Mouse (Mus musculus) midbrain, embryonic 14.5 days (tissue): ENCODE results near the gene Naa25. TPM values are rescaled to one million over a fixed set of nuclear protein-coding genes. Genes with fewer than 3 reads are reported as not detected.

ENCODE experiments used
- ATAC-seq: fragments of 200-750 bp; cut with Nextera tagmentation; 2 replicates; pipeline ENCODE4 v1.8.0; 2017; ENCODE audit warnings: moderate number of reproducible peaks, moderate library complexity; ENCODE audit not compliant: low FRiP score, low TSS enrichment
- DNase-seq: peaks from one replicate; pipeline ENCODE4 v3.0.0-alpha.2; 2015
- H3K27ac ChIP-seq: fragments of 300-500 bp; sonication (generic); replicated peaks from 2 replicates; pipeline ENCODE4 v1.5.1; 2014; ENCODE audit warnings: mild to moderate bottlenecking, low read depth, low read length, moderate library complexity
- H3K27me3 ChIP-seq: fragments of 300-500 bp; sonication (generic); 2 replicates; pipeline ENCODE4 v1.6.1; 2014; ENCODE audit warnings: low read length, control low read depth, mixed read lengths; ENCODE audit not compliant: control insufficient read depth, insufficient read depth
- H3K36me3 ChIP-seq: fragments of 300-500 bp; sonication (generic); 2 replicates; pipeline ENCODE4 v1.6.1; 2014; ENCODE audit warnings: low read length, control low read depth; ENCODE audit not compliant: control insufficient read depth, insufficient read depth
- H3K4me1 ChIP-seq: fragments of 300-500 bp; sonication (generic); 2 replicates; pipeline ENCODE4 v1.6.1; 2014; ENCODE audit warnings: mild to moderate bottlenecking, antibody characterized with exemption, low read length, control low read depth; ENCODE audit not compliant: control insufficient read depth, insufficient read depth
- H3K4me2 ChIP-seq: fragments of 300-500 bp; sonication (generic); 2 replicates; pipeline ENCODE4 v1.6.1; 2014; ENCODE audit warnings: mild to moderate bottlenecking, low read length, moderate library complexity
- H3K4me3 ChIP-seq: fragments of 300-500 bp; sonication (generic); replicated peaks from 2 replicates; pipeline ENCODE4 v1.5.1; 2014; ENCODE audit warnings: low read depth, low read length
- H3K9ac ChIP-seq: fragments of 300-500 bp; sonication (generic); replicated peaks from 2 replicates; pipeline ENCODE4 v1.6.1; 2014; ENCODE audit warnings: mild to moderate bottlenecking, low read length, moderate library complexity
- H3K9me3 ChIP-seq: fragments of 300-500 bp; sonication (generic); 2 replicates; pipeline ENCODE4 v1.6.1; 2016; ENCODE audit warnings: low read length, control low read depth, mixed read lengths; ENCODE audit not compliant: control insufficient read depth
- WGBS: fragments of 180-500 bp; shearing (Covaris S2); extraction: QIAGEN DNeasy Blood & Tissue Kit; methylation state at CpG from one replicate; pipeline ENCODE4 v1.1.7; 2014; 5-methylcytosine and 5-hydroxymethylcytosine counted together
- polyA plus RNA-seq: library from polyadenylated mRNA; unstranded; fragments of >200 nt; fragmentation: Nextera tagmentation; extraction: Ambion mirVana; gene quantifications from 2 replicates; pipeline ENCODE4 v1.2.1, GENCODE M21; 2014

Naa25 gene
- polyA plus RNA-seq, 1 experiment from 2014 or later: 60.7 TPM

GRCm38 (mm10) chr5:121399540-121399939 is 1.8 kb downstream of the Naa25 start:
- no peaks in the 10 kb centered on the region for H3K9me3 ChIP-seq
- H3K36me3 ChIP-seq: peaks cover 12% of the 10 kb centered on the region; the same call in 1 of the 2 replicates
- no peak overlapping the region for H3K27ac ChIP-seq
- H3K27me3 ChIP-seq: no peaks in the 10 kb centered on the region
- 0 out of 2 replicates have a peak overlapping the region, but pooled peaks have one; percentile 96 for H3K4me3 ChIP-seq
- H3K9ac ChIP-seq: no peak overlapping the region
- ATAC-seq: no peak
- H3K4me2 ChIP-seq: peak overlapping the region; percentile 90; the same call in 1 of the 2 replicates
- peaks cover 8% of the 10 kb centered on the region for H3K4me1 ChIP-seq
- DNase-seq: no peak
- 91% methylated on average over 5 of the region's 5 CpGs for WGBS

DNA sequence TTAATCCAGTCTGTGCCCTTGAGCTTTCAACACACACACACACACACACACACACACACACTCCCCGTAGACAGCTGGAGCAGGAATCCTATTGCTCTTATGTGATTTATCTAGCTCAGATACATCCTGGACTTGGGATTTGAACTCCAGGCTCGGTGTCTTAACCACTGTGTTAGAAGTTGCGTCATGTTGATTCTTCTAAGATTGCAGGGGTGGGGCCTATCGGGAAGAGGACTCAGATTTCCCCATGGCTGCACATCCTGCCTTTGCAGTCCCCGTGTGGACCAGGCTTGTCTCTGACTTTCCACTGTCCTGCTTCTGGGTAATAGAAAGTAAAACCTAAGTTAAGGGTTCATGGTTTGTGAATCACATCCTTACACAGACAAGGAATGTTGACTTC is 2.3 kb downstream of the Naa25 start:
- H3K27me3 ChIP-seq: no peaks in the 10 kb centered on the region
- H3K9me3 ChIP-seq: no peaks in the 10 kb centered on the region
- no peak overlapping the region for H3K27ac ChIP-seq
- H3K4me3 ChIP-seq: no peak overlapping the region
- no peak overlapping the region for H3K4me2 ChIP-seq
- no peak overlapping the region for H3K9ac ChIP-seq
- peaks cover 12% of the 10 kb centered on the region; the same call in 1 of the 2 replicates for H3K36me3 ChIP-seq
- no peak for ATAC-seq
- peaks cover 8% of the 10 kb centered on the region for H3K4me1 ChIP-seq
- 82% methylated on average over 5 of the region's 5 CpGs for WGBS
- no peak for DNase-seq

DNA sequence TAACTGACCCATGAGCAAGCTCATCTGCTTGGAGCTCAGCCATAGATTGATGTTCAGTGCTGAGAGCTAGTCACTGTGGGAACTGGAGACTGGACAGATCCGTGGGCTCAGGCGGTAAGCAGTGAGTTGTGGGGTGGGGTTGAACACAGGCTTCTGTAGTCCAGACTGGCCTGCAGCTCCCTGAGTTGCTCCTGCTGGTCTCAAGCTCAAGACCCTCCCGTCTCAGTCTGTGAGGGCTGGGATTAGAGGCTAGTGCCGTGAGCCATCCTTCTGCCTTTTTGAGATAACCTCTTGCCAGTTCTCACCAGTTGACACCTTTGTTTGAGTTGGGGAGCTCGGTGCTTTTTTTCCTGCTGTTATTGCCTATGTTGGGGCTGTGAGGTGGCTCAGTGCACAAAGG is 3.1 kb downstream of the Naa25 start:
- no peak for ATAC-seq

DNA sequence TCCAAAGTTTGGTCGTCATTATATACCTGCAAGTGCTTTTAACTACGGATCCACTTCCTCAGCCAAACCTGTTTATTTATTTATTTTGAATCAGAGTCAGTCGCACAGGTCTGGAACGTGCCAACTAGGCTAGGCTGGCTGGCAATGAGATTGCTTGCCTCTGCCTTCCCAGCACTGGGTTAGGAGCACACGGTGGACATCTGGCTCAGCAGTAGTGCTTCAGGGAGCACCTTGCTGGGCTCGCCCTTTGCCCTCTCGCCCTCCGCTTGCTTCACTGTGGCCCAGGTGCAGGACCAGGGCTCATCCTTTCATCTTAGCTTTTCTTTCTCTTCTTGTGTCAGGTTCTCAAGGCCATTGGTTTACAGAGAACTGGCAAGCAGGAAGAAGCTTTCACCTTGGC is 10.1 kb downstream of the Naa25 start:
- no peak overlapping the region for H3K4me2 ChIP-seq
- no peaks in the 10 kb centered on the region for H3K27me3 ChIP-seq
- ATAC-seq: no peak
- H3K4me3 ChIP-seq: no peak overlapping the region
- no peak overlapping the region for H3K9ac ChIP-seq
- 95% methylated on average over 8 of the region's 8 CpGs for WGBS
- no peak overlapping the region for H3K27ac ChIP-seq
- no peaks in the 10 kb centered on the region for H3K4me1 ChIP-seq
- H3K36me3 ChIP-seq: peaks cover 54% of the 10 kb centered on the region
- DNase-seq: no peak
- H3K9me3 ChIP-seq: no peaks in the 10 kb centered on the region

More for the DNA sequence above, 3.1 kb downstream of the Naa25 start:
- Histone ChIP-seq H3K9ac (no peak overlapping the region), H3K4me2 (no peak overlapping the region), H3K9me3 (no peaks in the 10 kb centered on the region), H3K4me3 (no peak overlapping the region), H3K27ac (no peak overlapping the region), H3K27me3 (no peaks in the 10 kb centered on the region), H3K4me1 (peaks cover 8% of the 10 kb centered on the region), H3K36me3 (peaks cover 12% of the 10 kb centered on the region; the same call in 1 of the 2 replicates)
- no peak for DNase-seq
- 87% methylated on average over 5 of the region's 5 CpGs for WGBS

DNA sequence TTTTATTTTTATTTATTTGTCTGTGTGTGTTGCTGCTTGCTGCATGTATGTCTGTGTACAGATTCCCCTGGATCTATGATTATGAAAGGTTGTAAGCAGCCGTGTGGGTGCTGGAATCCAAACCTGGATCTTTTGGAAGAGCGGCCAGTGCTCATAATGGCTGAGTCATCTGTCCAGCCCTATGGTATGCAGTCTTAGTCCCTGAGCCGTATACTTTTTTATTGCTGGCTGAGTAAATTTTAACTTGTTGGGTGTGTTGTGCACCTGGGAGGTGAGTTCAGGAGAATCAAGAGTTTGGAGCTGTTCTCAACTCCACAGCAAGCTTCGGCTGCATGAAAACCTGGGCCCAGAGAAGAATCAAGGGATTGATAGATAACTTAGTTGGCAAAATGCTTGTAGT is 13.2 kb downstream of the Naa25 start:
- ATAC-seq (no peak), DNase-seq (no peak)
- Histone ChIP-seq H3K9me3 (no peaks in the 10 kb centered on the region), H3K36me3 (peaks cover 79% of the 10 kb centered on the region), H3K27ac (no peak overlapping the region), H3K4me2 (no peak overlapping the region), H3K27me3 (no peaks in the 10 kb centered on the region), H3K4me1 (no peaks in the 10 kb centered on the region), H3K9ac (no peak overlapping the region), H3K4me3 (no peak overlapping the region)
- WGBS: 96% methylated on average over 4 of the region's 4 CpGs

- H3K36me3 ChIP-seq: peaks cover 93% of the 10 kb centered on the region
- H3K9me3 ChIP-seq: no peaks in the 10 kb centered on the region
- H3K27ac ChIP-seq: no peak overlapping the region
- H3K9ac ChIP-seq: no peak overlapping the region
- no peaks in the 10 kb centered on the region for H3K4me1 ChIP-seq
- WGBS: 93% methylated on average over 9 of the region's 9 CpGs
- H3K4me3 ChIP-seq: no peak overlapping the region
- no peaks in the 10 kb centered on the region for H3K27me3 ChIP-seq
- ATAC-seq (no peak), DNase-seq (no peak)
- no peak overlapping the region for H3K4me2 ChIP-seq
These were observed 23.0 kb downstream of the Naa25 start for GRCm38 (mm10) chr5:121420721-121421120.

DNA sequence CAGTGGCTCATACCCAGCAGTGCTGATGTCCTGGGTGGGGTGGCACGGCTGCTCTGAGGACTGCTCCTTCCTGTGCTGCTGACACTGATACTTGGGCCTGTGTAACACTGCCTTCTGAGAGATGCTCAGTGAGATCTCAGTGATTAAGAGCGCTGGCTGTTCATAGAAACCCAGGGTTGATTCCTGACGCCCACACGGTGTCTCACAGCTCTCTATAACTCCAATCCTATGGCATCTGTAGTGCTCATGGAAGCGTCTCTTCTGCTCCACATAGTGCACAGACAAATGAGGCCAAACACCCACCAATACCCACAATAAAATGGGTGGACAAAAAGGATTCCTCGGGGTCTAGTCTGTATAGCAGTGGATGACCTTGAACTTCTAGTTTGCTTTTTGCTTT is 25.1 kb downstream of the Naa25 start:
- Histone ChIP-seq H3K9me3 (no peaks in the 10 kb centered on the region), H3K4me2 (no peak overlapping the region), H3K4me1 (no peaks in the 10 kb centered on the region), H3K36me3 (peaks cover 93% of the 10 kb centered on the region), H3K4me3 (no peak overlapping the region), H3K9ac (no peak overlapping the region), H3K27ac (no peak overlapping the region), H3K27me3 (no peaks in the 10 kb centered on the region)
- 94% methylated on average over 6 of the region's 6 CpGs for WGBS
- DNase-seq (no peak), ATAC-seq (no peak)

DNA sequence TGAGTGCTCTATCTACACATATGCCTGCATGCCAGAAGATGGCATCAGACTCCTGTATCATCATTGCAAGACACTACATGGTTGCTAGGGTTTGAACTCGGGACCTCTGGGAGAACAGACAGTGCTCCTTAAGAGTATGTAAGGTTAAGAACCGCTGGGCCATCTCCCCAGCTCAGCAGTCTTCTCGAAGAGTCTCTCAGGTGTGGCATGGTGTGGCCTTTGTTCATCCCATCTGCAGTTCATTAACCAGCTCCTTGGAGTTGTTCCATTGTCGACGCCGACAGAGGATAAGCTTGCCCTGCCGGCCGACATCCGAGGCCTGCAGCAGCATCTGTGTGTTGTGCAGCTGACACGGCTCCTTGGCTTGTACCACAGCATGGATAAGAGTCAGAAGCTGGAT is 25.6 kb downstream of the Naa25 start:
- H3K36me3 ChIP-seq: peaks cover 93% of the 10 kb centered on the region
- H3K4me1 ChIP-seq: no peaks in the 10 kb centered on the region
- H3K4me3 ChIP-seq: no peak overlapping the region
- H3K27ac ChIP-seq: no peak overlapping the region
- H3K9me3 ChIP-seq: no peaks in the 10 kb centered on the region
- DNase-seq (no peak), ATAC-seq (no peak)
- no peak overlapping the region for H3K9ac ChIP-seq
- 95% methylated on average over 10 of the region's 10 CpGs for WGBS
- no peaks in the 10 kb centered on the region for H3K27me3 ChIP-seq
- no peak overlapping the region for H3K4me2 ChIP-seq

DNA sequence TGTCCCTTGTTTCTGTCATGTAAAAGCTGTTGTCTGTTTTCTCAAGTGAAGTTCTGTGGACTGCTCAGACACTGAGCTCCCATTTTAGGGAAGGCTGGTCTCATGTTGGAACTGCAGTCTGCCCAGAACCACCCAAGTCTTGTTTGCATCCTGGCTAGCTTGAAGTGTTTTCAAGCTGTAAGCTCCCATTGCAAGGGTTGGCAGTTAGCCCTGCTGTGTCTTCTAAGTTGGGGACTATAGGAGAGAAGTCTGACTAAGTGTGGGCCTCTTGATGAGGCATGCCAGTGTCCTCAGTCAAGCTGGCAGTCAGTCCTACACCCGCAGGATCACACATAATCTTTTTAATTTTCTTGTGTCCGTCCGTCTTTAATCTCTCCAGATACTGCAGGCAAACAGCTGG is 31.2 kb downstream of the Naa25 start:
- peaks cover 99% of the 10 kb centered on the region for H3K36me3 ChIP-seq
- no peak overlapping the region for H3K9ac ChIP-seq
- no peak overlapping the region for H3K27ac ChIP-seq
- H3K27me3 ChIP-seq: no peaks in the 10 kb centered on the region
- no peak overlapping the region for H3K4me3 ChIP-seq
- DNase-seq: no peak
- no peak for ATAC-seq
- H3K4me1 ChIP-seq: no peaks in the 10 kb centered on the region
- no peak overlapping the region for H3K4me2 ChIP-seq
- 75% methylated on average over 3 of the region's 3 CpGs for WGBS
- H3K9me3 ChIP-seq: no peaks in the 10 kb centered on the region
